In the genomic region with DNA sequence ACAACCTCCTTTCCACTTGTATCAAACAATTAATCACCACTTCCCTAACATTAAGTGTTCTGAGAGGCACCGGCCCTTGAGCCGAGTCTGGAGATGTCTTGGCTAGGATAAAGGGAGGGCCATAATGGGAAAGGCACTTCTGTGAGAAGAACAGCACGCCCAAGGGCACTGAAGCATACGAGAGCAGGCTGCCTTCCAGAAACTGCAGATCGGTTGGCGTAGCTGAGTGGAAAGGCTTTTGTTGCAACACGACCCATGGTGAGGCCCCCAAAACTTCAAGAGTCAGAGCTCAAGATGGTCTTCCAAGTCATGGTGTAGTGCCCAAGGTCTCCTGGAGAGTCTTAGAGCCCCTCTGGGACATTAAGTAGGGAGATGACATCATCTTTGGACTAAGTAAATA, we compare ENCODE assay signal across 24 mouse cellular contexts. TPM values are rescaled to one million over a fixed set of nuclear protein-coding genes. Genes with fewer than 3 reads are reported as not detected.
DNase-seq lines count a peak whose midpoint lies in the region; ATAC-seq and TF ChIP-seq lines count a peak whose summit lies in the region.
"Had no signal": no experiment of that assay in that cellular context is flagged by ENCODE, and none has a peak within 500 bp of the region (broad histone marks: within the 10 kb centered on the region; RNA-seq: fewer than 3 reads in every experiment).

No protein-coding gene starts in this region.

- no peak overlapping the region for H3K4me3 ChIP-seq in hindbrain, embryonic 16.5 days (ENCODE audit: low read length)
- H3K4me3 ChIP-seq in hindbrain, embryonic 10.5 days = no peak overlapping the region
- no peak overlapping the region for H3K4me3 ChIP-seq in midbrain, postnatal 0 days (ENCODE audit: low read depth, low read length)
- H3K4me3 ChIP-seq in midbrain, embryonic 16.5 days (ENCODE audit: low read depth, low read length) = no peak overlapping the region
- no peak overlapping the region for H3K4me3 ChIP-seq in kidney, embryonic 15.5 days (replicated peaks)
- H3K4me3 ChIP-seq: erythroblast, embryonic 14.5 days; heart, adult 2 months; hindbrain, embryonic 12.5 days; intestine, embryonic 15.5 days; left cerebral cortex, adult 2 months; liver, embryonic 15.5 days had no signal

- TF ChIP-seq CTCF in midbrain, postnatal 0 days (IDR thresholded peaks at IDR 0.05) = no peak

- ATAC-seq in hindbrain, embryonic 16.5 days = peak; percentile 61; the same call in 1 of the 2 replicates
- no peak for ATAC-seq in midbrain, postnatal 0 days (ENCODE audit: low FRiP score)
- no peak for ATAC-seq in midbrain, embryonic 16.5 days
- ATAC-seq in kidney, embryonic 15.5 days (replicated peaks; ENCODE audit: low FRiP score) = peak; percentile 89
- ATAC-seq: forebrain, postnatal 0 days; intestine, embryonic 15.5 days; lung, postnatal 0 days had no signal

- WGBS in hindbrain, embryonic 16.5 days = 41% methylated on average over 7 of the region's 7 CpGs
- WGBS in hindbrain, embryonic 10.5 days = 57% methylated on average over 7 of the region's 7 CpGs
- 32% methylated on average over 7 of the region's 7 CpGs for WGBS in midbrain, postnatal 0 days
- 47% methylated on average over 7 of the region's 7 CpGs for WGBS in midbrain, embryonic 16.5 days
- 46% methylated on average over 7 of the region's 7 CpGs for WGBS in kidney, embryonic 15.5 days

- H3K27me3 ChIP-seq in hindbrain, embryonic 16.5 days (replicated peaks; ENCODE audit: control insufficient read depth, insufficient read depth, low read length) = no peaks in the 10 kb centered on the region
- no peaks in the 10 kb centered on the region for H3K27me3 ChIP-seq in hindbrain, embryonic 10.5 days (ENCODE audit: insufficient read depth, poor library complexity, severe bottlenecking)
- H3K27me3 ChIP-seq in midbrain, postnatal 0 days (ENCODE audit: insufficient read depth, low read length) = no peaks in the 10 kb centered on the region
- H3K27me3 ChIP-seq in midbrain, embryonic 16.5 days (ENCODE audit: control insufficient read depth, insufficient read depth, low read depth, low read length) = no peaks in the 10 kb centered on the region
- H3K27me3 ChIP-seq in kidney, embryonic 15.5 days = no peaks in the 10 kb centered on the region
- H3K27me3 ChIP-seq: hindbrain, embryonic 12.5 days; intestine, embryonic 15.5 days; liver, embryonic 15.5 days had no signal

- H3K4me2 ChIP-seq in hindbrain, embryonic 16.5 days (ENCODE audit: low read length) = no peak overlapping the region
- no peak overlapping the region for H3K4me2 ChIP-seq in midbrain, postnatal 0 days (ENCODE audit: low read depth, low read length, poor library complexity, severe bottlenecking)
- H3K4me2 ChIP-seq in midbrain, embryonic 16.5 days (ENCODE audit: low read length) = no peak overlapping the region
- H3K4me2 ChIP-seq in kidney, embryonic 15.5 days = no peak overlapping the region
- H3K4me2 ChIP-seq: hindbrain, embryonic 12.5 days; intestine, embryonic 15.5 days; liver, embryonic 15.5 days had no signal

- no peaks in the 10 kb centered on the region for H3K9me3 ChIP-seq in hindbrain, embryonic 16.5 days (ENCODE audit: control insufficient read depth, low read length)
- no peaks in the 10 kb centered on the region for H3K9me3 ChIP-seq in hindbrain, embryonic 10.5 days
- H3K9me3 ChIP-seq in midbrain, postnatal 0 days (ENCODE audit: low read length) = no peaks in the 10 kb centered on the region
- H3K9me3 ChIP-seq in midbrain, embryonic 16.5 days (replicated peaks; ENCODE audit: control insufficient read depth, low read length, poor library complexity, severe bottlenecking) = no peaks in the 10 kb centered on the region
- no peaks in the 10 kb centered on the region for H3K9me3 ChIP-seq in kidney, embryonic 15.5 days (replicated peaks)
- H3K9me3 ChIP-seq: hindbrain, embryonic 12.5 days; intestine, embryonic 15.5 days; liver, embryonic 15.5 days had no signal

- DNase-seq in hindbrain, embryonic 10.5 days (ENCODE audit: low spot score) = no peak
- DNase-seq in midbrain, postnatal 0 days (ENCODE audit: low spot score) = peak; percentile 61
- no peak for DNase-seq in gastrocnemius, adult 18-20 months (ENCODE audit: low spot score)
- DNase-seq in spleen, adult 12 weeks (ENCODE audit: low spot score) = no peak
- DNase-seq: forebrain, postnatal 0 days; heart, adult 2 months; right cerebral cortex, postnatal 25 days; thymus, postnatal 36 days had no signal

- no peak overlapping the region for H3K9ac ChIP-seq in hindbrain, embryonic 16.5 days (ENCODE audit: low read depth, low read length)
- no peak overlapping the region for H3K9ac ChIP-seq in midbrain, postnatal 0 days (replicated peaks; ENCODE audit: low read length, poor library complexity, severe bottlenecking)
- no peak overlapping the region for H3K9ac ChIP-seq in midbrain, embryonic 16.5 days (ENCODE audit: low read depth, low read length)
- H3K9ac ChIP-seq in kidney, embryonic 15.5 days = no peak overlapping the region
- H3K9ac ChIP-seq: forebrain, postnatal 0 days; hindbrain, embryonic 12.5 days; intestine, embryonic 15.5 days; liver, embryonic 15.5 days had no signal

- H3K27ac ChIP-seq in hindbrain, embryonic 16.5 days (ENCODE audit: low read depth, low read length) = no peak overlapping the region
- no peak overlapping the region for H3K27ac ChIP-seq in hindbrain, embryonic 10.5 days
- no peak overlapping the region for H3K27ac ChIP-seq in midbrain, postnatal 0 days (ENCODE audit: low read depth, low read length)
- no peak overlapping the region for H3K27ac ChIP-seq in midbrain, embryonic 16.5 days (ENCODE audit: low read length)
- no peak overlapping the region for H3K27ac ChIP-seq in kidney, embryonic 15.5 days
- H3K27ac ChIP-seq: heart, adult 2 months; hindbrain, embryonic 12.5 days; intestine, embryonic 15.5 days; left cerebral cortex, adult 2 months; liver, embryonic 15.5 days had no signal

- H3K36me3 ChIP-seq in hindbrain, embryonic 16.5 days (ENCODE audit: control insufficient read depth, insufficient read depth, low read length) = no peaks in the 10 kb centered on the region
- no peaks in the 10 kb centered on the region for H3K36me3 ChIP-seq in hindbrain, embryonic 10.5 days
- H3K36me3 ChIP-seq in midbrain, postnatal 0 days (ENCODE audit: insufficient read depth, low read length) = no peaks in the 10 kb centered on the region
- H3K36me3 ChIP-seq in midbrain, embryonic 16.5 days (ENCODE audit: control insufficient read depth, insufficient read depth, low read length) = no peaks in the 10 kb centered on the region
- no peaks in the 10 kb centered on the region for H3K36me3 ChIP-seq in kidney, embryonic 15.5 days
- H3K36me3 ChIP-seq: G1E; hindbrain, embryonic 12.5 days; intestine, embryonic 15.5 days; liver, embryonic 15.5 days had no signal

- H3K4me1 ChIP-seq in hindbrain, embryonic 16.5 days (ENCODE audit: control insufficient read depth, insufficient read depth, low read depth, low read length) = no peaks in the 10 kb centered on the region
- H3K4me1 ChIP-seq in hindbrain, embryonic 10.5 days (replicated peaks) = peaks cover 7% of the 10 kb centered on the region
- no peaks in the 10 kb centered on the region for H3K4me1 ChIP-seq in midbrain, postnatal 0 days (ENCODE audit: insufficient read depth, low read length)
- H3K4me1 ChIP-seq in midbrain, embryonic 16.5 days (ENCODE audit: control insufficient read depth, insufficient read depth, low read length) = no peaks in the 10 kb centered on the region
- no peaks in the 10 kb centered on the region for H3K4me1 ChIP-seq in kidney, embryonic 15.5 days
- H3K4me1 ChIP-seq: hindbrain, embryonic 12.5 days; intestine, embryonic 15.5 days; liver, embryonic 15.5 days had no signal

RNA-seq across cellular contexts. Expression of gene A930009A15Rik, which starts 19.5 kb away (rescaled TPM):
- polyA plus RNA-seq in hindbrain, embryonic 16.5 days (2015; fragmentation: Nextera tagmentation; extraction: Ambion mirVana) = 1.00 and 1.6 TPM in 2 replicates
- 0.27 and 0.56 TPM in 2 replicates for polyA plus RNA-seq in hindbrain, embryonic 10.5 days (2016; fragmentation: Nextera tagmentation; extraction: Ambion mirVana)
- 0.85 TPM in 1 of 2 replicates, not detected in the other for total RNA-seq in midbrain, postnatal 0 days (2014; rRNA removed)
- 1.5 and 2.1 TPM in 2 replicates for polyA plus RNA-seq in midbrain, postnatal 0 days (2015; fragmentation: Nextera tagmentation; extraction: Ambion mirVana)
- polyA plus RNA-seq in midbrain, embryonic 16.5 days (2015; fragmentation: Nextera tagmentation; extraction: Ambion mirVana) = 0.21 and 0.43 TPM in 2 replicates
- 0.21 and 0.22 TPM in 2 replicates for polyA plus RNA-seq in kidney, embryonic 15.5 days (2015; fragmentation: Nextera tagmentation; extraction: Ambion mirVana)
- total RNA-seq in gastrocnemius, adult 18-20 months (2021) = not detected
- total RNA-seq: adrenal gland, adult 18-20 months; forebrain, postnatal 0 days; G1E; gastrocnemius, adult 8-10 months; heart, adult 2 months; megakaryocyte, adult 5-6 weeks had no signal
- polyA plus RNA-seq: erythroblast, embryonic 14.5 days; G1E; heart, adult 2 months; heart, embryonic 16.5 days; intestine, embryonic 15.5 days; limb, embryonic 14.5 days; liver, embryonic 15.5 days; lung, postnatal 0 days; neural tube, embryonic 11.5 days had no signal

RNA-seq across cellular contexts. Expression of gene Lgr5, which starts 37.3 kb away (rescaled TPM):
- polyA plus RNA-seq in hindbrain, embryonic 16.5 days (2015; fragmentation: Nextera tagmentation; extraction: Ambion mirVana) = 2.7 and 2.8 TPM in 2 replicates
- 4.0 and 4.8 TPM in 2 replicates for polyA plus RNA-seq in hindbrain, embryonic 10.5 days (2016; fragmentation: Nextera tagmentation; extraction: Ambion mirVana)
- total RNA-seq in midbrain, postnatal 0 days (2014; rRNA removed) = 3.0 and 6.0 TPM in 2 replicates
- polyA plus RNA-seq in midbrain, postnatal 0 days (2015; fragmentation: Nextera tagmentation; extraction: Ambion mirVana) = 1.5 and 1.8 TPM in 2 replicates
- 1.3 and 1.4 TPM in 2 replicates for polyA plus RNA-seq in midbrain, embryonic 16.5 days (2015; fragmentation: Nextera tagmentation; extraction: Ambion mirVana)
- polyA plus RNA-seq in kidney, embryonic 15.5 days (2015; fragmentation: Nextera tagmentation; extraction: Ambion mirVana) = 6.9 and 7.8 TPM in 2 replicates
- total RNA-seq in gastrocnemius, adult 18-20 months (2021) = under 1 TPM in 1 of 2 experiments, not detected in 1; 0.14 TPM
- polyA plus RNA-seq: erythroblast, embryonic 14.5 days; G1E had no signal

Comparison
In these comparisons a context has a peak if more than half of its experiments do, and no peak if none do; other contexts are left out.
1. ATAC-seq: peak in hindbrain, embryonic 16.5 days (single experiment) and kidney, embryonic 15.5 days (single experiment); none in midbrain, postnatal 0 days (single experiment) and midbrain, embryonic 16.5 days (single experiment).